Mouse (Mus musculus) mouse embryonic stem cell (cell line): ENCODE data around the gene Sema6d.

Source experiments
- in situ Hi-C, 2 experiments: fragments of 300-500 bp; cut with MboI; formaldehyde crosslinking; loops; 1 replicate in 1 of 2; 3 replicates in 1 of 2; pipeline ENCODE4 v1.14.3; 2019 to 2020; ENCODE audit warnings: low sequenced_read_pairs in 2 of 2, low pct_unique_long_range_greater_than_20kb in 1 of 2, mixed read lengths in 1 of 2; ENCODE audit not compliant: unreplicated experiment in 1 of 2

Gene Sema6d

GRCm38 (mm10) chr2:124089813-124090230, at the start of gene Sema6d:
TSS of gene Sema6d (plus strand) at chr2:124089969.
- in situ Hi-C loops = loop anchor here in 1 of 2 experiments (25.0 kb wide), 1 partner anchor 822 kb away; no protein-coding TSS in a partner anchor

GRCm38 (mm10) chr2:124059910-124060309, 29.9 kb upstream of the Sema6d start:
- in situ Hi-C loops = no loop called here

- in situ Hi-C loops = no loop called here
Observed at GRCm38 (mm10) chr2:124068380-124068779, 21.4 kb upstream of the Sema6d start.

GRCm38 (mm10) chr2:124070664-124071063, 19.1 kb upstream of the Sema6d start:
- in situ Hi-C loops = no loop called here

GRCm38 (mm10) chr2:124071380-124071779, 18.4 kb upstream of the Sema6d start:
- in situ Hi-C loops = no loop called here

- in situ Hi-C loops = loop anchor here in 1 of 2 experiments (25.0 kb wide), 1 partner anchor 822 kb away; no protein-coding TSS in a partner anchor
Observed at GRCm38 (mm10) chr2:124090231-124091141, 717 bp downstream of the Sema6d start.

DNA sequence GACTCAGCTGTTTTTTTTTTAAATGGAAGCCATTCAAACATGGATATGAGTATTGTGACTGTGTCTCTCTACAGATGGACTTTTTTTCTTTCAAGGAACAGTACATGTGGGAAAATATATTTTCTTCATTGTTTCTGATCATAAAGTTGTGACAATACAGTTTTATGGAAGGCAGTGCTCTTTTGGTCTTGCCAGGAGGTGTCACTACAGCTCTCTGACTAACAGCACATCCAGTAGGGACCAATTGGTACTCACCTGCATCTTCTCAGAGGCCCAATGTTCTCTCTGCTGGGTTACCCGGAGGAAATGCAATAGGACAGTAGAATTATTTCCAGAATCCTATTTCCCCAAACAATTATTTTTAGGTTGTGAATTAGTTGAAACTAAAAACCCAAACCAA, 9.9 kb downstream of the Sema6d start:
- in situ Hi-C loops = loop anchor here in 1 of 2 experiments (25.0 kb wide), 1 partner anchor 813 kb away; no protein-coding TSS in a partner anchor

- in situ Hi-C loops = no loop called here
Observed at GRCm38 (mm10) chr2:124100486-124101200, 10.9 kb downstream of the Sema6d start.

- in situ Hi-C loops = no loop called here
Observed at GRCm38 (mm10) chr2:124101201-124101517, 11.4 kb downstream of the Sema6d start.

DNA sequence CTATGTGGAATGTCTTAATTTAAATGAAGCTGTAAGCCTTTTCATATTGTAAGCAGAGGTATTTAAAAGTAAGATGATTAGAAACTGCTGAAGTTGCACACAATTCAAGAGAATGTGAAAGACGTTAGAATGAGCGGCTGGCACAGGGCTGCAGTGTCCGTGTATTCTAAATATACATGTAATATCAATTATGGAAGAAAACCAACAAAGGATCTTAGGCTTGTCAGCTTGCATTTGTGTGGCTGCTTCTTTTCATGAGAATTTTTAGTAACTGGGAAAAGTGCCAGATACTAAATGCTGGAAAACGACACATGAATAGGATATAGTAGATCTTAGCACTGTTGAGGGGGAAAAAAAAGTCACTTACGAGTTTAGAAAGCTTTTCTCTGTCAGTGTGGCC, 11.8 kb downstream of the Sema6d start:
- in situ Hi-C loops = no loop called here

DNA sequence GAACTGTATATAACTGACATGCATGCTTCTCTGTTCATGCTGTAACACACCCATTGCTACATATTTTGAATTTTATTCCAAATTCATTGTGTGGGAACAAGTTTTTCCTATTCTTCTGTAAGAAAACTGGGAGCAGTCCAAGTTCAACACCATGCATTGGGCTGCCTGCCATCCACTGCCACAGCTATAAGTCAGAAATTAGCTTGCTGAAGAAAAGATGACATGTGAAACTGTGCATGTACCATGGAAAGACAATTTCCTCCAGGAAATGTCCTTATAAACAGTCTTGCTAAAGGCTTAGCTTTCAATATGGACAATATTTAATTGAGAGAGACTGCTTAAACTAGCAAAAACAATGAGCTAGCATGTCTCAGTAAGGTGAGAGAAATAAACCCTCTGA, 13.5 kb downstream of the Sema6d start:
- in situ Hi-C loops = no loop called here

- in situ Hi-C loops = no loop called here
Observed at GRCm38 (mm10) chr2:124118469-124119243, 28.9 kb downstream of the Sema6d start.

DNA sequence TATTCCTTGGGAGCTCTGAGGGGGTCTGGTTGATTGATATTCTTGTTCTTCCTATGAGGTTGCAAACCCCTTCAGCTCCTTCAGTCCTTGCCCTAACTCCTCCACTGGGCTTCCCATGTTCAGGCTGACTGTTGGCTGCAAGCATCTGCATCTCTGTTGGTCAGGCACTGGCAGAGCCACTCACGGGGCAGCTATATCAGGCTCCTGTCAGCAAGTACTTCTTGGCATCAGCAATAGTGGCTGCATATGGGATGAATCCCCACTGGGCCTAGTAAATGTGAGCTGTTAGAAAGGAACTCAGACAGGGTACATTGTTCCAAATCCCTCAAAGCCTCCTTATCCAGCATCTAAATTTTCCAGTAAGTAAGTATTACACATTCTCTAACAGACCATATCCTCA, 30.6 kb downstream of the Sema6d start:
- in situ Hi-C loops = no loop called here

DNA sequence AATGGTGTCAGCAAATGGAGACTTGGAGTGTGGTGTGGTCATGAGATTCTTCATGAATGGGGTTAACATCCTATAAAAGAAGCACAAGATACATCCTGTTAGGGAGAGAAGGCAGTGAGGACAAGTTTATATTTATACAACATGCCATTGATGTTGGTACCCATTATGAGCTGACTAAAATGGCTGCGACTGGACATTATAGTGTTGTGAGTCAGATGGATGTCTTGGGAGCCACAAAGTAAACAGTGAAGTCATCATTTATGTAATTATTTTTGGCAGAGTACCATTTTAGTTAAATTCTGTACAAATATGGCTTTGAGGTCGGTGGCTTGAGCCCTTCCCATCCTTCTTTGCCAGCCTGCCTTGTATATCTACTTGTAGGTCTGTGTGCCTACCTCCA, 31.8 kb downstream of the Sema6d start:
- in situ Hi-C loops = no loop called here

DNA sequence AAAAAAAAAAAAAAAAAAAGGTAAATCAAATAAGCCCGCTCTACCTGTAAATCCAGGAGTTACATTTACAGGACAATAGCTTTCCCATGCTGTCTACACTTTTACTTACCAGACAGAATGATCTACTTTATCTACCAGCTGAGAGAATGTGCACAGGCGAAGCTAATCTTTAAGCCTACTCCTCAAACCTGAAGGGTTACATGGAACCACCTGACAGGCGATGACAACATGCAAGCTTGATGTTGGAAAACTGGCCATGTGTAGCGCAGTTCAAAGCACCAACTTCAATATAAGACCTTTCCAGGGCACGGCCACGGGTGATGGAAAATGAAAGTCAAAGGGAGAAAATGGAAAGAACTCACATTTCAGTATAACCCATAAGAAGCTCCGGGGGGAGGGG, 35.7 kb downstream of the Sema6d start:
- in situ Hi-C loops = no loop called here

- in situ Hi-C loops = no loop called here
Observed at GRCm38 (mm10) chr2:124126853-124127252, 37.1 kb downstream of the Sema6d start.

DNA sequence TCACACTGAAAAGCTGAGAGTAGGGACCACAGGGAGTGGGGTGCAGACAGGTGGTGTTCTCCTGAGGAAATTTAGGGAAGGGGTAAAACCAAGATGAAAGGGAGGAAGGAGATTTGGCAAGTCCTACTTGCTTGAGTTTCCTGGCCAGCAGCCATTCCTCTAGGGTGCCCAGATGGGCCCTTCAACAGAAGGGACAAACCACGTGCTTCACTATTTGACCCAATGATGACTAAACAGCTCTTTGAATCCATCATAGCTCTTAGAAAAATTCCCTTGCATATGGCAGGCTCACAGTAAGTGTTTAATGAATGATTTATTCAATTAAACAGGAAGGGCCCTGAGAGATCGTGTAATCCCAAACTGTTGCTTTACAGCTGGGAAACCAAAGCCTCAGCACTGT, 41.1 kb downstream of the Sema6d start:
- in situ Hi-C loops = no loop called here

GRCm38 (mm10) chr2:124141510-124142044, 51.8 kb downstream of the Sema6d start:
- in situ Hi-C loops = no loop called here

GRCm38 (mm10) chr2:124145528-124145927, 55.8 kb downstream of the Sema6d start:
- in situ Hi-C loops = no loop called here
